Mouse (Mus musculus) urinary bladder, postnatal 10 days (tissue): ENCODE measurements around the gene Pcnx2.

Source experiments
- DNase-seq: peaks from one replicate; pipeline ENCODE4 v3.0.0; 2022; ENCODE audit warnings: low spot score

The Pcnx2 gene

GRCm38 (mm10) chr8:125898899-125899298 is 782 bp upstream of the Pcnx2 start:
- DNase-seq: no peak

DNA sequence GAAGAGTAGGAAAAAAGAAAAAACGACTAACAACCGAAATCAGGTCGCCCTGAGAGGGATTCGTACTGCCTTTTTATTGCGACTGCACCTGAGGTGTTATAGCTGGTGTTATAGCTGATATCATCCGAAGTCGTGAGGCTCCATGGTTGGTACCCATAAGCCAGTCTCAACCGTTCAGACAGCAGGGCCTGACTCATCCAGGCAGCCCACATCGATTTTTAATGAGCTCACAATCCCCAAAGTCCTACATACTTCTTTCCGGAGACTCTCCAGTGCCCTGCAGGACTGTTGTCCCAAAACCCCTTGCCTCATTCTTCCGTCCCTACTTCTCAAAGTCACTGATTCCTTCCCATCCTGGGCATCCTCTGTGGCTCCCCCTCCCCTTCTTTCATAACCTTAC is 729 bp downstream of the Pcnx2 start:
- no peak for DNase-seq

DNA sequence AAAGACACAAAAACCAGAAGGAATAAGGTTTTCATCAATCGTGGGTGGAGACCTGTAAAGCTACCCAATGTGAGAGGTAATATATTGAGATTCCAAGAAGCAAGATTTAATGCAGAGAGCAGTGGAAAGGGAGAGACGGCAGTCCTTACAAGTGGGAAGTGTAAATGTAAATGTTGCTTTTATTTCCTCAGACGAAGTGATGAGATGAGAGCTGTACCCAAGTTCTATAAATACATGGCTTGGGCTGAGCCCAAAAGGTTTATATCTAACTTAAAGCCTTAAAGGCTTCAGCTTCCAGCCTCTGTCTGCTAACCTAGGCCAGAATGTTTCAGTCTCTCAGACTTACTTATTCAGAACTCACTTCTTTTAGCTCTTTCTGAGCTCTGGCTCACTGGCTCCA is 8.2 kb downstream of the Pcnx2 start:
- DNase-seq: no peak

DNA sequence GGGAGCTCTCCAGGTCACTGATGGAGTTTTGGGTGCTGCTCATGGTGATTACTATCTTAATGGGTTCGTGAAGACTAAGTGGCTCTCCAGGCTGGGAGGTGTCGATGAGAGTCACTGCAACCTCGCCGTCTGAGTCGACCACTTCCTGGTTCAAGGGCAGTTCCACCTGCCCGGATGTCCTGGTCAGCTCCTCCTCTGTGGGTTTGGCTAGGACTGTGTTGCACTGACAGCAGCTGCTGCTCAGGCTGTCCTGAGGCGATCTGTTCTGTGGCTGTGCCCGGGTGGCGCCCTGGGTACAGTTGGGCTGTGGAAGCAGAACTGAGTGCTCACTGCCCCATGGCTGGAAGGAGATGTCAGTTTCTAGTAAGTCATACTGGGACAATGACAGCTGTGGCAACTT is 10.6 kb downstream of the Pcnx2 start:
- no peak for DNase-seq

DNA sequence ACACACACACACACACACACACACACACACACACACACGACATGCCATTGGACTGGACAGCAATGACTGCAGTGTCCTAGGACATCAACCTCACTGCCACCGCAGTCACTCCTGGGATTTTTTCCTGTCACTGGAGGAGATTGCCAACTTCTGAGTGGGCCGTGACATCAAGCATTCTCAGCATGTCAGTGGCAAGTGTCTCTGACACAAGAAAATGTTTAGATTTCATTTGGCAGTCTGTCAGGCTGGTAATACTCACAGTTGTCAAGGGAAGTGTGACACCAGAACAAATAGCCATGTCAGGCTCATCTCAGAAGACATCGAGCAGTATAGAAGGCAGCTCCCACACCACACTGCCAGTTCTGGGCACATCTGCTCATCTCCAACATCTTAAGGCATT is 17.7 kb downstream of the Pcnx2 start:
- no peak for DNase-seq

- no peak for DNase-seq
These were observed 24.9 kb downstream of the Pcnx2 start for GRCm38 (mm10) chr8:125873250-125873534.

- DNase-seq: no peak
These were observed 25.4 kb downstream of the Pcnx2 start for GRCm38 (mm10) chr8:125872501-125873249.

DNA sequence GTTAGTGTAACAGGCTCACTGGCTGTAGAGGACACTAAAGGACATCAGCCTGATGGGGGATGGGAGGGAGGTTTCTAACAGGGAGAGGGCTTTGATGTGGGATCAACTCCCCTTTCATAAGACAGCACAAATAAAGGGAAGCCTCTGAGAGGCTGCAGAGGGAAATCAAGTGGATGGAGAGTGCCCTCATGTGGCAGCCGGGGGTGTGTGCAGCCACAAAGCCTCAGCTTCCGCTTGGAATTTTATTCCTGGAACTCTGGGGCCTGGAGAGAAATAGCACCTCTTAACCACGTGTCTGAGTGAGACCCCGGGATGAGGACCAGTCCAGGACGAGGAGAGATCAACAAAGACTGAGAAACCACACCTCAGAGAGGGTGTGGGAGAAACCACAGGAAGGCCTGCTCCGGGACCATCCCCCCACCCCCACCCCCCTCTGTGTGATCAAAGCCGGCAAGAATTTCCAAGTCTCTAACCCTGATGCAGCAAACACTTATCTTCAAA is 27.2 kb downstream of the Pcnx2 start:
- DNase-seq: no peak

DNA sequence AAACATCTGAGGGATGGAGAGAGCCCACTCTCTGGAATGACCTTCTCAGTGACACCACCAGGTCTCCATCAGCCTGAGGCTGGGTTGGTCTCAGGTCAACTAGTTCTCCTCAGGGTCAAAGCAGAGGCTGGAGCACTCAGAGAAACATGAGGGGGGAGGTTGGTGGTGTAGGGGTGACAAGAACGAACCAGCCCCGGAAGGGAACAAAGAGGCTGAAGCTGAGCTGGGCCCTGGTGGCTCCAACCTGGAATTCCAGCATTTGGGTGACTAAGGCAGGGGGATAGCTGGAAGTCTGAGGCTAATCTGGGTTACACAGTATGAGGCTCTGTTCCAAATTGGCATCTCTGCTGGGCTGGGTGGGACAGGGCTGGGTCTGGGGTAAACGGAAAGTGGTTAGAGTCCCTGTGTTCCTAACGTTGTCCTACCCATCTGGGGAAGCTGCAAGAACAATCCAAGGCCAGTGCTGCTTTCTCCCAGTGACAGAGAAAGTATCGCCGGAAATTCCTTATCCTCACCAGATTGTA is 27.9 kb downstream of the Pcnx2 start:
- no peak for DNase-seq

GRCm38 (mm10) chr8:125869739-125870138 is 28.4 kb downstream of the Pcnx2 start:
- DNase-seq: no peak

- no peak for DNase-seq
These were observed 29.6 kb downstream of the Pcnx2 start for GRCm38 (mm10) chr8:125868552-125868951.

DNA sequence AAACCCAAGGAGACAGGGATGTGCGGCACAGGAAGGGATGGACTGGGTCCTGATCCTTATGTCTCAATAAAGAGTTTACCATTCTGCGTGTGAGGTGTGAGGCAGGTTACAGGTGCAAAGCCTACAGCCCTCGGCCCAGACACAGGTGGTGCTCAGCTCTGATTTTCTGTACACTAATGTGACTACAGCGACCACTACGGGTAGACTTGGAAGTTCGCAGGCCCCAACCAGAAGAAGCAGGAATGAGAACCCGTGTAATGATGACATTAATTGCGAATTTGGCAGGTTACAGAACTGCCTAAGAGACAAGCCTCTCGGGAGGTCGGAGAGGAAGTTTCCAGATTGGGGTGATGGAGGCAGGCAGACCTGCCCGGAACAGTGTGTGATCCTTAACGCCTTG is 32.0 kb downstream of the Pcnx2 start:
- DNase-seq: no peak

DNA sequence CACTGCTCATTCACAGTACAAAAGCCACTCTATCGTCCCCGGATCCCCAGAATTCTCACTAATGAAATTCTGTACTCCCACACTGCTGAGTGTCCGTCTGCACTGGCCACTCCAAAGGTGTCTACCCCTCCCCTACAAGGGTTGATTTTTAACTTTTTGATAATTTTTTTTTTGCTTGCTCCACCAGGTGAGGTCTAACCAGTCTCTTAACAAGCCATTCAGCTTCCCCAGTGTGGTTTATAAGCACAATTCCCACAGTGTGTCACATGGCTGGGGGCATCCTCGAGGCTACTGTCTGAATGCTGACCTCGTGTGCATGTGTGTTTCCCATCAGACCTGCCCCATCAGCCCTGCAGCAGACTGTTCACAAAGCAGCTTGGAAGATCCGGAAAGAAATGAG is 40.9 kb downstream of the Pcnx2 start:
- DNase-seq: no peak

GRCm38 (mm10) chr8:125856160-125856559 is 42.0 kb downstream of the Pcnx2 start:
- DNase-seq: no peak

DNA sequence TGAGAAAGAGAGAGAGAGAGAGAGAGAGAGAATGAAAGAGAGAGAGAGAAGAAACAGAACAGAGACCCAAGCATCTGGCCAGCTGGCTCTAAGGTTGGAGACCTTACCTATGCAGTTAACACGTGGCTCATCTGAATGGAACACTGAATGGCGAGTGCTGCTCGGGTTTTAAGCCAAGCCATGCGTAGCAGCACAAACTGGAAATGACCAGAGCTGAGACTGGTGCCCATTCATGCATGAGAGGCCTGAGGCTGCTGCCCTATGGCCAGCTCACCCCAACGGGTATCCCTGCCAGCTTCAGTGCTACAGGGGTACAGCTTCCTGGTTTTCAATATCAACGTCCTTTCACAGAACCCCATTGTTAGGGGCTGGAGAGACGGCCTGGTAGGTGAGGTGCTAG is 43.7 kb downstream of the Pcnx2 start:
- DNase-seq: no peak

DNA sequence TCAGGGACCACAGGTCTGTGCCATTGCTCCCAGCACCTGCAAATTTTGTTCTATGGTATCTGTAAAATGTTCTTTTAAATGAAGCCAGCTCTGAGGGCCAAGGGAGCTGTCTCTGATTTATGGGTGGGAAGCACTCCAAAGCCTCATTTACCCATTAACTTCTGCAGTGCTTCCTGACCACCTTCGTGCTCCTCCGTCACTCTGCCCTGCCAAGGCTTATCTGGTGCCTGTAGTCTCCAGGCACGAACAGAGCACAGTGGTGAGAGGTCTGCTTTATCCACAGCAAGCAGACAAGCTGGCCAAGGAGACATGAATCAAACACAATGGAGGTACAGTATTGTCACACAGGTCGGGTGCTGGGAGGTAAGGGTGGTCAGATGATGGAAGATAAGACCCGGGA is 44.8 kb downstream of the Pcnx2 start:
- DNase-seq: no peak

DNA sequence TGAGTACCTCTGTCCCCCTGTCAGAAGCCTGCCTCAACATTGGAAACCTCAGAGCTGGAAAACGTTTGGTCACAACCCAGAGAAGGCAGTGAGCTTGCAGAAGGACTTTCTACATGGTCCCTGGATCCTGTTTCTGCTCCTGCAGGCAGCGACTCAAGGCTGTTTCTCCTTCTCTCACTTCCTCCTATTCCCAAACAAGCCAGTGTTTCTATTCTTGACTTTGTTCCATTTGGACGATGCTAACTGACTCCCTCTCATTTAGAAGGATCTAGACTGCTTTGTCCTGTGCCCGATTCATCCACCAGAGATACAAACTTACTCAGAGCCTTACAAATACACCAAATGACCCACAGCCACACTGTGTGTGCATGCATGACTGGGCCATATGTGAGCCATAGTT is 48.9 kb downstream of the Pcnx2 start:
- no peak for DNase-seq

GRCm38 (mm10) chr8:125847842-125848241 is 50.3 kb downstream of the Pcnx2 start:
- no peak for DNase-seq

DNA sequence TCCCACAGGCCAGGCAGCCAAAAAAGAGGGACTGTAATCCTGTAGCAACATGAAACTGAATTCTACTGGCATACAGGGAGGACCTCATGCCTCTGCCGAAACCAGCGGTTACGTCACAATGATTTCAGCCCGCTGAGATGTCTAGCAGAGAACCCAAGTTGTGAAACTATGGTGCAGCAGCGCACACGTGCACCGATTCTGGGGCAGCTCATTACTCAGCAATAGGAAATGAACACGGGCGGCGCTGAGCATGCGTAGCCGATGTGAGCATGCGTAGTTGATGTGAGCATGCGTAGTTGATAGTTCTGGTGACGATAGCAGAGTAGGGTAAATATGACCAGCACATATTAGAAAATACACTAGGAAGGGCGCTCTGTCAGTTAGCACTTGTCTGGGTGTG is 52.8 kb downstream of the Pcnx2 start:
- DNase-seq: no peak

DNA sequence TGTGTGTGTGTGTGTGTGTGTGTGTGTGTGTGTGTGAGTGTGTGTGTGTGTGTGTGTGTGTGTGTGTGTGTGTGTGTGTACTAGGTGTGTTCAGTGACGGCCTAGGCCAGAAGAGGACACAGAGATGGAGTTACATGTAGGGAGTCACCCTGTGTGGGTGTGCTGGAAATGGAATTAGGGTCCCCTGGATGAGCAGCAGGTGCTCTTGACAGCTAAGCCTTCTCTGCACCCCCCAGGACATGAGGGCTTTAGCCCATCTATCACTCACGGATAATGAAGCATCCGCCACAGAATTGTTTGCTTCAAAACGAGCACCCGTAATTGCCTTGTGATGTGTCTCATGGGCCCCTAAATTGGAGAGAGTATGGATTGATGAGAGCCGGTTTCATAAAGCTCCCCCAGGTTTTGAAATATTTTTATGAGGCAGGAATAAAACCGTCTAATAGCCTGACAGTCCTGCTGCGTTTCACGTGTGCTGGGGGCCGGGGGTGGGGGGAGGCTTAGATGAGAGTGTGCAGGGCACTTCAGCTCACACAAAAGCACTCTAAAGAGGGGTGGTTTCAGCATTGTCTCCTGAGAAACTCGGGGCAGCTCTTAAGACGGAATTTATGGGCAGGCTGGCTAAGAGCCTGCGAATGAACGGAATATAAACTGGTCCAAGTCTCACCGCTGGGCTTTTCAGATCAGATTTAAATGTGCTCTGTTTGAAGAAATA is 54.8 kb downstream of the Pcnx2 start:
- no peak for DNase-seq

- DNase-seq: no peak
These were observed 56.0 kb downstream of the Pcnx2 start for GRCm38 (mm10) chr8:125842158-125842557.

DNA sequence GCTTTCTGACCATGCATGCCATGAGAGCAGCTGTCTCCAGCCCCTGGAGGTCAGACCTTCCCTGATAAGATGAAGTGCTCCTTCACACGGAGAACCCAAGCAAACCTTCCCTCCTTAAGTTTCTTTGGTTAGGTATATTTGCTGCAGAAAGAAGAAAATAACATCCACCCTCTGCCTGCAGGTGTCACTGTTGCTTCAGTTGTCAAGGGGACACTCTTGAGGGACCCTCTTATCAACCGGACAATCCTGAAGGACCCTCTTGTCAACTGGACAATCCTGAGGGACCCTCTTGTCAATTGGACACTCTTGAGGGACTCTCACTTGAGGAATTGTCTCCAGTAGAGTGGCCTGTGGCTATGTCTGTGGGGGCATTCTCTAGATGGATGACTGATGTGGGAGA is 73.4 kb downstream of the Pcnx2 start:
- DNase-seq: no peak

- no peak for DNase-seq
These were observed 74.4 kb downstream of the Pcnx2 start for GRCm38 (mm10) chr8:125823719-125824118.

- no peak for DNase-seq
These were observed 76.1 kb downstream of the Pcnx2 start for GRCm38 (mm10) chr8:125822065-125822464.
